Mouse (Mus musculus) testis, adult 10 weeks (tissue): Measurements from ENCODE around the gene Tbr1. TPM values are rescaled to one million over a fixed set of nuclear protein-coding genes. Genes with fewer than 3 reads are reported as not detected.

Experiments used
- polyA plus RNA-seq: library from polyadenylated mRNA; stranded (reverse); fragments of 350-450 nt; fragmentation: Illumina TruSeq; extraction: RNeasy Lipid Tissue Mini Kit (QIAGEN cat#74804); gene quantifications from one replicate; pipeline ENCODE4 v1.2.3, GENCODE M21; 2014; ENCODE audit warnings: low read depth, low replicate concordance

Tbr1 gene
- polyA plus RNA-seq, result 1.2 TPM

GRCm38 (mm10) chr2:61802656-61803251 is at the start of gene Tbr1:
Tbr1 (plus strand) TSS chr2:61802930.

Other genes starting within 250 kb of the Tbr1 start
- gene Tank, start 224.3 kb upstream of the Tbr1 start, polyA plus RNA-seq, result 48.9 TPM
- 183 TPM for gene Psmd14, start 91.2 kb upstream of the Tbr1 start, polyA plus RNA-seq
- gene Slc4a10, start 243.5 kb downstream of the Tbr1 start, polyA plus RNA-seq, result 0.64 TPM